Mouse (Mus musculus): ENCODE results near the gene Sh2d1b2. TPM values are rescaled to one million over a fixed set of nuclear protein-coding genes. Genes with fewer than 3 reads are reported as not detected.

Sh2d1b2 gene
- total RNA-seq, 4 experiments from 2014 or later, result not detected

DNA sequence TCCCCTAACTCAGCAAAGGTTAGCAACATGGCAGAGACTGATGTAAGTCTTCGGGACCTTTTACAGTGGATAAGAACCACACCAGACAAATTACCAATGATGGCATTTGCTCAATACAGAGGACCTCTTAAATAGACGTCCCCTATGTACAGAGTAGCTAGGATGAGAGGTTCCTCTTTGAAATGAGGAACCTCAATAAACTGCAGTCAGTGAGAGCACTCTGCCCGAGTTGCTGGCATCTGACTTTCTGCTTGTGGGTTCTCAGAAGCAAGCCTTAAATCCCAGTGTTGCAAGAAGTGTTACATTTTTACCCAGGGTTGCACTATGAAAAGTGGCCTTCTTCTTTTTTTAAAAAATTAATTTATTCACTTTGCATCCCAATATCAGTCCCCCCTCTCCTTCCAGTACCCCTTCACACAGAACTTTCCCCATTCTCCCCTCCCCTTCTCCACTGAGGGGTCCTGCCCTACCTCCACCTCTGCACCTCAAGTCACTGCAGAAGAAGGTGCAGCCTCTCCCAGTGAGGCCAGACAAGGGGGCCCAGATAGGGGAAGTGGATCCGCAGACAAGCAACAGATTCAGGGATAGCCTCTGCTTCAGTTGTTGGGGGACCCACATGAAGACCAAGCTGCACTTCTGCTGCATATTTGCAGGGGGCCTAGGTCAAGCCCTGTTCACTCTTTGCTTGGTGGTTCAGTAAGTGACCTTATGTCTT, 50.0 kb downstream of the Sh2d1b2 start:
- no peak for DNase-seq

DNA sequence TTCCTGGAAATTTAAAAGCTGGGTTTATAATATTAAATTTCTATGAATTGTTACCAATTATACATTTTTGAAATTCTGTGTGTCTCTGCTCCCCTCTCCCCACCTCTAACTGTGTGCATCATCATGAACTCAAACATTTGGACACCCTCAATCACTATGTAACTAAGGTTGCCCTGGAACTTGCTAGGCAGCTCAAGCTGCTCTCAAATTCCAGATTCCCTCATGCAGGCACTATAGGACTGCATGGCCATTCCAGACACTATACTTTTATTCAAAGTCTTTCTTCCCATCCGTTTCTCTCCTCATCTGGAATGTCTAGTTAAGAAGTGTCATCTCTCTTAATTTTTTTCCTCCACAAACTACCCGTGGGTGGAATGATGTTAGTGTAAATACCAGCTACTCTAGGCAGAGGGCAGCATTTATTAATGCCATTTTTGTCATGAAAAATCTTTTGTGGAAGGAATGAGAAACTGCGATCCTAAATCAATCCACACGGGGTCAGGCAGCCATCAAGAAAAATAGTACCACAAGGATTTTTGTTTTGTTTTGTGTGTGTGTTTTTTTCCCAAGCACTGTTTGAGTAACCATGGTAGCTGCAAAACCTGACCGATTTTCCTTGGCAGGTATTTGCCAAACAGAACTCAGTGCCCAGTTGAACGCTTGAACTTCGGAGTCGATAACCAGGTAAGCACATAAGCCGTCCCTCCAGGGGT, 59.8 kb downstream of the Sh2d1b2 start:
- peak; percentile 28 for DNase-seq

DNA sequence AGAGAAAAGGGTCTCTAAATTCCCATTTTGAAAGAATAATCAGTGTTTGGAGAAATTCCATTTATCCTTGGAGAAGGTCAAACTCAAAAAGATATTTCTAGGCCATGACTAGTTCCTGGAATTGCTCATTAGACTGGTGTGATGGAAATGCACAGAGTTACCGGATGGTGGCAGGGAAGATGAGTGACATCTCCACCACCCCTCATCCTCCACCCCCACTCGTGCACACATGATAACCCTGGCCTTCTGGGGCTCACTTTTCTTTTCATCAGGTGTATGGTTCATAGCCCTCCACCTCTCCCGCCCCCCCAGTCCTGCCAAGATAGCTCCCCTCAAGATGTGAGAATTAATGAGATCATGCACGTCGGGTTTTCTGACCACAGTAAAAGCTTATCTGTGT, 60.7 kb downstream of the Sh2d1b2 start:
- DNase-seq, result no peak

DNA sequence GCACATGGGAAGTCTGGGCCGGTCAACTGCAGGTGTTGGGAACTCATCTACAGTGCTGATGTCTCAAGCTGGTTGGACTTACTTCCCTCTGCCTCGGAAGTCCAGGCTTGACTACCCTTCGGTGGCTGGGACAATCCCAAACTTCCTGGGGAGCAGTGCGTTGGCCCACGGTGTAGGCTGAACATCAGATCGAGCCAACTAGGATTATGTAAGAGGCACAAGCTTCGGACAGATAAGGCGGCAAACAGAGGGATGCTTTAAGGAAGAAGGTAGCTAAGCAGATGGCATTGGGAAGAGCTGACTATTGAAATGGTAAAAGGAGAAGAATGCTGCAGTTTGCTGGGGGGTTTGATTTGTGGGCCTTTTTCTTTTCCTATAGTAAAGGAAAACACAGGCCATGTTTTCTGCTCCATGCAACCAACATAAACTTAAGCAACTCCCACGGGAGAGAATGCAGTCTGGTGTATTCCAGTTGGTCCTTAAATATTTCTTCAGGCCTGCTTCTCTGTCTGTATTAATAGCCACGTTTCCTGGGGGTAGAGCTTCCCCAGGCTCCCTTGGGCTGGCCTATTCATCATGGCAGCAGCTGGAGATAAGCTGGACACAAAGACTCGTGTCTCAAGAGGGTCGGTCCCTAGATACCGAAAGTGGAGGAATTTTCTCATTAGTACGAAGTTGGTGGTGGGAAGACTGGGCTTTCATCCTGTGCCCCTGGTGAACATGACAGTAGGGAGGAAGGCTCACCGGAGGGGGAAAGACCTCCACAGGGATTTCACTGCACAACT, 62.4 kb downstream of the Sh2d1b2 start:
- DNase-seq, result no peak

DNA sequence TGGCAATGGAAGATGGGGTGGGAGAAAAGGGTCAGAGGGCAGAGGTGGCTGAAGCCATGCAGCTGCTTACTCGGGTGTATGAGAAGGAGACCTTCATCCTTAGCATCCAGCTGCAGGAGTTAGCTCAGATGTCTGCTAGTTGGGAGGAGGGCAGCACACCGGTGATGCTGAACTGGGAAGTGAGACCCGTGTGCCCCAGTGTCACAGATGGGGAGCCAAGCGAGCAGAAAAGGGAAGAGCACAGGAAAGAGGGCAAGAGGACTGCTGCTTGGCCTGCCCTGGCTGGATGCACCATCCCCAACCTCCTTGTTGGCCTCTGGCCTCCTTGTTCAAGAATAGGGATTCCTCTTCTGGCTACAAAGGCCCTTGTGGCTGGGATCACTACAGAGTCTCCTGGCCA, 66.9 kb downstream of the Sh2d1b2 start:
- no peak for DNase-seq

DNA sequence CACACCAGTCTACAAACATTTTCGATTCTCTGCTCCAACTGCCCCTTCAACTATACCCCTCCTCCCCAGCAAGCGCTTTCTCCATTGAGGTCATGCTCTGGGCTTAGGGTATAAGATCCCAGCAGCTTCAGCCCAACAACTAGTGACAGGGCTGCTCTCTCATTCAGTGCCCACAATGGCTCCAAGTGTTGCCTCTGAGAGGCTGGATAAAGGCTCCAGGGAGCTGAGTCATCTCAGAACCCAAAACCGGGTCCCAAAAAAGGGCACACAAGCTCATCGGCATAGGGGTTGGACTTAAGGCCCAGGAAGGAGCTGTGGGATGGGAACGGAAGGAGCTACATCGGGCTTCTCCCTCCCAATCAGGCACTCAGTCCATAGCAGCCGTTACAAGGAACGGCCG, 69.1 kb downstream of the Sh2d1b2 start:
- no peak for DNase-seq

DNA sequence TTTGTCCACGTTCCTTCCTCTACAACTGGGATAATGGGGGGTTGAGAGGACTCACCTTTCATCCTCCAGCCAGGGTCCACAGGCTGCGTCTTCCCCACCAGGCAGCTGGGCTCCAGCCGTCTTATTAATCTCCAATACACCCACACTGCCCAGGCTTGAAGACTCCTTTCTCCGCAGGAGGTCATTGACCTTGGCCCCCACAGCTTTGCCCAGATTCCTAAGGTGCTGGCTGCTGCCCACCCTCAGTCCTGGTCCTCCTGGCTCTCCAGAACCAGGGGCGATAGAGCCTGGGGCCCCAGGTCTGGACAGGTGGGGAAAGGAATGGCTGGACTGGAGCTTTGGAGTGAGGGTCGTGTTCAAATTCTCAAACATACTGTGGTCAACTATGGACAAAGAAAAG, 69.9 kb downstream of the Sh2d1b2 start:
- no peak for DNase-seq

DNA sequence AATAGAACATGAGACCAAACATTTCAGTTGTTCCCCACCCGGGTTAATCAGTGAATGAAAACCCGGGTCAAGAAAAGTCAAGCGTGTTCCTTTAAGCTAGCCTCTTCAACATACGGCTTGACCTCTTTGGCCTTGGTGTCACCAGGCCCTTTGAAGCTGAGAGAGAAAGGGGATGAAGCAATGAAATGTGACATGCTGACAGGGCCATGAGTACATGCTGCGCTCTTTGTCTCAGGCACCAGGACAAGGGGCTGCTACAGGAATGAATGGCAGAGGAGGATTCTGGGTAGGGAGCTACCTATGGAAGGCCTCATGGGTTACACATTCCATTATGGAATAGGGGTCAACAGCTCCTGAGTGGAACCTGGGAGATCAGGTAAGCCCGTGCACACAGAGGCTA, 70.6 kb downstream of the Sh2d1b2 start:
- peak; percentile 8 for DNase-seq

Other genes with a start within 250 kb of the Sh2d1b2 start
- 10 to 100 TPM; 13.9 to 30.8 (median 20.4) TPM for gene Ddr2, start 122.0 kb upstream of the Sh2d1b2 start, total RNA-seq (2022)
- gene Uap1, start 57.8 kb upstream of the Sh2d1b2 start, total RNA-seq (2022), result 10 to 100 TPM; 38.1 to 49.3 (median 45.0) TPM
- 10 to 100 TPM; 69.8 to 84.2 (median 79.4) TPM for gene Uhmk1, start 17.4 kb upstream of the Sh2d1b2 start, total RNA-seq (2022)
- 1 to 10 TPM in 2 of 4 experiments, under 1 TPM in 2; 0.73 to 1.4 (median 1.2) TPM for gene Sh2d1b1, start 44.6 kb downstream of the Sh2d1b2 start, total RNA-seq (2022)
- gene Gm7694, start 73.6 kb downstream of the Sh2d1b2 start, total RNA-seq (2022), result 10 to 100 TPM; 10.0 to 22.1 (median 14.1) TPM
- gene Spata46, start 76.1 kb downstream of the Sh2d1b2 start, total RNA-seq (2022), result not detected

Measured in adrenal gland, adult 8-10 months (tissue).